Mouse (Mus musculus): Measurements from ENCODE around the gene Acbd6. TPM values are rescaled to one million over a fixed set of nuclear protein-coding genes. Genes with fewer than 3 reads are reported as not detected.
A peak's percentile ranks its signal among the peaks of the same experiment; 100 is the strongest.

Gene Acbd6
- polyA plus RNA-seq, 1 experiment from 2014 or later: 88.9 TPM

GRCm38 (mm10) chr1:155574966-155575673 is 17.2 kb downstream of the Acbd6 start:
- DNase-seq (ENCODE audit: low spot score): peak; percentile 78
- Histone ChIP-seq H3K27me3 (ENCODE audit: low read depth, poor library complexity, severe bottlenecking) (no peaks in the 10 kb centered on the region), H3K4me3 (no peak overlapping the region), H3K9me3 (replicated peaks) (no peaks in the 10 kb centered on the region), H3K27ac (no peak overlapping the region), H3K4me1 (no peaks in the 10 kb centered on the region), H3K36me3 (peaks cover 25% of the 10 kb centered on the region)
- WGBS: 31% methylated on average over 7 of the region's 7 CpGs

GRCm38 (mm10) chr1:155576432-155576831 is 18.5 kb downstream of the Acbd6 start:
- Histone ChIP-seq H3K27ac (no peak overlapping the region), H3K4me3 (no peak overlapping the region), H3K9me3 (replicated peaks) (no peaks in the 10 kb centered on the region), H3K36me3 (peaks cover 18% of the 10 kb centered on the region), H3K4me1 (no peaks in the 10 kb centered on the region), H3K27me3 (ENCODE audit: low read depth, poor library complexity, severe bottlenecking) (no peaks in the 10 kb centered on the region)
- peak; percentile 44 for DNase-seq (ENCODE audit: low spot score)
- 38% methylated on average over 2 of the region's 2 CpGs for WGBS

- Histone ChIP-seq H3K4me3 (no peak overlapping the region), H3K4me1 (no peaks in the 10 kb centered on the region), H3K36me3 (peaks cover 12% of the 10 kb centered on the region), H3K27ac (no peak overlapping the region), H3K9me3 (replicated peaks) (no peaks in the 10 kb centered on the region), H3K27me3 (ENCODE audit: low read depth, poor library complexity, severe bottlenecking) (no peaks in the 10 kb centered on the region)
- no peak for DNase-seq (ENCODE audit: low spot score)
- 77% methylated on average over 2 of the region's 2 CpGs for WGBS
Observed at GRCm38 (mm10) chr1:155577316-155577715, 19.4 kb downstream of the Acbd6 start.

- Histone ChIP-seq H3K36me3 (no peaks in the 10 kb centered on the region), H3K9me3 (replicated peaks) (no peaks in the 10 kb centered on the region), H3K4me1 (no peaks in the 10 kb centered on the region), H3K27ac (no peak overlapping the region), H3K4me3 (no peak overlapping the region), H3K27me3 (ENCODE audit: low read depth, poor library complexity, severe bottlenecking) (no peaks in the 10 kb centered on the region)
- 87% methylated on average over 2 of the region's 2 CpGs for WGBS
- DNase-seq (ENCODE audit: low spot score): no peak
Observed at GRCm38 (mm10) chr1:155587961-155588360, 30.0 kb downstream of the Acbd6 start.

GRCm38 (mm10) chr1:155594141-155594540 is 36.2 kb downstream of the Acbd6 start:
- Histone ChIP-seq H3K36me3 (no peaks in the 10 kb centered on the region), H3K27ac (no peak overlapping the region), H3K9me3 (replicated peaks) (no peaks in the 10 kb centered on the region), H3K27me3 (ENCODE audit: low read depth, poor library complexity, severe bottlenecking) (no peaks in the 10 kb centered on the region), H3K4me1 (no peaks in the 10 kb centered on the region), H3K4me3 (no peak overlapping the region)
- WGBS: 49% methylated on average over 1 of the region's 1 CpGs
- DNase-seq (ENCODE audit: low spot score): no peak

DNA sequence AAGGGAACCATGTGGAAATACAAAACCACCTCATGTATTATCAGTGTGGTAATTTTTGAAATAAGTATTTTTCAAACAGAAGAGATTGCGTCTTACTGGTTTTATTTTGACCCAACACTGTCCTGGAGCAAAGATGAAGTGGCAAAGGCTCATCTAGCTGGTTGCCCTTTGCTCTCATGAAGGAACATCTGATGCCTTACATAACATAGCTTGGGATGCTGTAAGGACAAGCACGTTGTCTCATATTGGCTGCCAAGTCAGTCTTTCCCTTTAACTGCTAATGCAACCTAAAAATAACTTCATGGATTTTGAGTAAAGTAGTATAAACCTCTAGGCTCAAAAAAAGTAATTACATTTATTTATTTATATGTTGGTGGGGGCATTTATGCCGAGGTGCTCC is 38.7 kb downstream of the Acbd6 start:
- Histone ChIP-seq H3K4me3 (no peak overlapping the region), H3K36me3 (no peaks in the 10 kb centered on the region), H3K27ac (no peak overlapping the region), H3K9me3 (replicated peaks) (no peaks in the 10 kb centered on the region), H3K4me1 (no peaks in the 10 kb centered on the region), H3K27me3 (ENCODE audit: low read depth, poor library complexity, severe bottlenecking) (no peaks in the 10 kb centered on the region)
- 95% methylated on average over 3 of the region's 3 CpGs for WGBS
- DNase-seq (ENCODE audit: low spot score): no peak

- no peak overlapping the region for H3K4me3 ChIP-seq
- 15% methylated on average over 1 of the region's 1 CpGs for WGBS
Observed at GRCm38 (mm10) chr1:155604706-155605105, 46.8 kb downstream of the Acbd6 start.

GRCm38 (mm10) chr1:155605391-155606155 is 47.7 kb downstream of the Acbd6 start:
- 41% methylated on average over 11 of the region's 11 CpGs for whole genome bisulfite sequencing
- no peak for DNase-seq (ENCODE audit: low spot score)
- H3K9me3 ChIP-seq (replicated peaks): no peaks in the 10 kb centered on the region
- peaks cover 25% of the 10 kb centered on the region for H3K4me1 ChIP-seq
- H3K4me3 ChIP-seq: no peak overlapping the region
- no peaks in the 10 kb centered on the region for H3K36me3 ChIP-seq
- no peak overlapping the region for H3K27ac ChIP-seq
- no peaks in the 10 kb centered on the region for H3K27me3 ChIP-seq (ENCODE audit: low read depth, poor library complexity, severe bottlenecking)

More at GRCm38 (mm10) chr1:155604706-155605105, 46.8 kb downstream of the Acbd6 start:
- H3K9me3 ChIP-seq (replicated peaks): no peaks in the 10 kb centered on the region
- no peak overlapping the region for H3K27ac ChIP-seq
- H3K4me1 ChIP-seq: peaks cover 25% of the 10 kb centered on the region
- no peaks in the 10 kb centered on the region for H3K27me3 ChIP-seq (ENCODE audit: low read depth, poor library complexity, severe bottlenecking)
- DNase-seq (ENCODE audit: low spot score): no peak
- no peaks in the 10 kb centered on the region for H3K36me3 ChIP-seq

DNA sequence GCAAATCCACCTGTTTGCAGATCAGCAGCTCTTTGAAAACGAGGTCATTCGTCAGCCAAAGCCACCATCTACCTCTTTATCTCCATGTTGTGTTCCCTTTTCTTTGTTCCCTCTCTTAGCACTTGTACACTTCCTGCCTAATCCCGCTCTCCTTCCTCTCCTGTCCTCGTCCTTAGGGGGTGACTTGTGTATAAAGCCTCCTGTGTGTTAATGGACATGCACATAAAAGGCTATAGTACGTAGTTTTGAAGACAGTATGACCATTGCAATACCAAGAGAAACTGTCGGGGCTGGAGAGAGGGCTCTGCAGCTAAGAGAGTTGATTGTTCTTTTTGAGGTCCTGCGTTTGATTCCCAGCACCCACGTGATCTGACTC is 48.2 kb downstream of the Acbd6 start:
- H3K4me3 ChIP-seq: no peak overlapping the region
- whole genome bisulfite sequencing: 79% methylated on average over 8 of the region's 8 CpGs
- H3K4me1 ChIP-seq: peaks cover 25% of the 10 kb centered on the region
- H3K36me3 ChIP-seq: no peaks in the 10 kb centered on the region
- no peaks in the 10 kb centered on the region for H3K27me3 ChIP-seq (ENCODE audit: low read depth, poor library complexity, severe bottlenecking)
- no peak overlapping the region for H3K27ac ChIP-seq
- no peaks in the 10 kb centered on the region for H3K9me3 ChIP-seq (replicated peaks)
- DNase-seq (ENCODE audit: low spot score): no peak

DNA sequence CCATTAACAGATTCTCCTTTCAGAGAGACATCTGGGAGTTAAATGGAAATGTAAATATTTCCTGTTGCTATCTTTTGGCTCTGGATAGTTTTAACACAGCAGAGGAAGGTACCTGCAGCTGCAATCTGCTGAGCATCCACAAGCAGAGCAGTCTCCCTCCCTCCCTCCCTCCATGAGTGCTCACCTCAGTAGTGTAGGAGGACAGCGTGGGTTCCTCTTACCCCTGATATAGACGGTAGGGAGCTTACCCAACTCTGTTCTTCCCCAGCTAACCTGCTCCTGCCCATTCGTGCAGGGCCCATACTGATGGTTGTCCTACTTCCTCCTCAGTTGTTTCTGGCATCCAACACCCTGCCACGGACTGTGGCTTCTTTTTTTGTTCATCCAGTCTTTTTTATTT is 50.6 kb downstream of the Acbd6 start:
- Histone ChIP-seq H3K27me3 (ENCODE audit: low read depth, poor library complexity, severe bottlenecking) (no peaks in the 10 kb centered on the region), H3K36me3 (no peaks in the 10 kb centered on the region), H3K4me1 (peaks cover 25% of the 10 kb centered on the region), H3K4me3 (no peak overlapping the region), H3K9me3 (replicated peaks) (no peaks in the 10 kb centered on the region), H3K27ac (no peak overlapping the region)
- DNase-seq (ENCODE audit: low spot score): no peak
- 74% methylated on average over 4 of the region's 4 CpGs for WGBS

DNA sequence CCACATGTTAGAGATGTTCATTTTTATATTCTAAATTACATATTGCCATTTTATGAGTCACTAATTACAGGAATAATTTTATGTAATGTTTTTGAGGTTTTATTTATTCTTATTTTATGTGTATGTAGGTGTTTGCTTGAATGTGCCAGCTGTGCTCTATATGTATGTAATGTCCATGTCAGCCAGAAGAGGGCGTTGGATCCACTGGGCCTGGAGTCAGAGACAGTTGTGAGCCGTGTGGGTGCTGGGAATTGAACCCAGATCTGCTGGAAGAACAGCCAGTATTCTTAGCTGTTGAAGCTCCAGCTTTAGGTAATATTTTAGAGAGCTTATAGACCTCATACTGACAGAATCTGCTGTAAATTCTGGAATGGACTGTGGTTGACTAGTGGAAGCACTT is 56.5 kb downstream of the Acbd6 start:
- H3K4me1 ChIP-seq: no peaks in the 10 kb centered on the region
- WGBS: 55% methylated on average over 2 of the region's 2 CpGs

GRCm38 (mm10) chr1:155621075-155621474 is 63.2 kb downstream of the Acbd6 start:
- H3K36me3 ChIP-seq: peaks cover 15% of the 10 kb centered on the region
- no peaks in the 10 kb centered on the region for H3K9me3 ChIP-seq (replicated peaks)
- H3K27me3 ChIP-seq (ENCODE audit: low read depth, poor library complexity, severe bottlenecking): no peaks in the 10 kb centered on the region
- no peak for DNase-seq (ENCODE audit: low spot score)
- 88% methylated on average over 6 of the region's 6 CpGs for WGBS
- H3K4me1 ChIP-seq: no peaks in the 10 kb centered on the region
- no peak overlapping the region for H3K4me3 ChIP-seq
- H3K27ac ChIP-seq: no peak overlapping the region

More for the DNA sequence above, 56.5 kb downstream of the Acbd6 start:
- DNase-seq (ENCODE audit: low spot score): no peak
- H3K4me3 ChIP-seq: no peak overlapping the region
- H3K36me3 ChIP-seq: no peaks in the 10 kb centered on the region
- no peaks in the 10 kb centered on the region for H3K27me3 ChIP-seq (ENCODE audit: low read depth, poor library complexity, severe bottlenecking)
- no peak overlapping the region for H3K27ac ChIP-seq
- no peaks in the 10 kb centered on the region for H3K9me3 ChIP-seq (replicated peaks)

- Histone ChIP-seq H3K9me3 (replicated peaks) (no peaks in the 10 kb centered on the region), H3K36me3 (peaks cover 19% of the 10 kb centered on the region), H3K4me3 (no peak overlapping the region), H3K27me3 (ENCODE audit: low read depth, poor library complexity, severe bottlenecking) (no peaks in the 10 kb centered on the region), H3K27ac (no peak overlapping the region), H3K4me1 (no peaks in the 10 kb centered on the region)
- DNase-seq (ENCODE audit: low spot score): no peak
- 92% methylated on average over 8 of the region's 8 CpGs for WGBS
Observed at GRCm38 (mm10) chr1:155623192-155623591, 65.3 kb downstream of the Acbd6 start.

All from limb, embryonic 10.5 days (tissue).